Mouse (Mus musculus) forebrain, embryonic 11.5 days (tissue): ENCODE data around the gene Rcc2. TPM values are rescaled to one million over a fixed set of nuclear protein-coding genes. Genes with fewer than 3 reads are reported as not detected.

Experiments used
- ATAC-seq: fragments of 200-750 bp; cut with Nextera tagmentation; replicated peaks from 2 replicates; pipeline ENCODE4 v1.8.0; 2017; ENCODE audit warnings: moderate TSS enrichment; ENCODE audit not compliant: low FRiP score
- DNase-seq: peaks from one replicate; pipeline ENCODE4 v3.0.0-alpha.2; 2017; ENCODE audit warnings: low spot score
- H3K27ac ChIP-seq: fragments of 300-500 bp; sonication (generic); 2 replicates; pipeline ENCODE4 v1.5.1; 2014; ENCODE audit warnings: low read depth, low read length
- H3K27me3 ChIP-seq: fragments of 300-500 bp; sonication (generic); 2 replicates; pipeline ENCODE4 v1.6.1; 2014; ENCODE audit warnings: mild to moderate bottlenecking, low read length, mixed read lengths; ENCODE audit not compliant: control insufficient read depth, insufficient read depth
- H3K36me3 ChIP-seq: fragments of 300-500 bp; sonication (generic); 2 replicates; pipeline ENCODE4 v1.6.1; 2014; ENCODE audit warnings: mild to moderate bottlenecking, low read length, moderate library complexity, mixed read lengths; ENCODE audit not compliant: control insufficient read depth, insufficient read depth
- H3K4me1 ChIP-seq: fragments of 300-500 bp; sonication (generic); replicated peaks from 2 replicates; pipeline ENCODE4 v1.6.1; 2014; ENCODE audit warnings: low read length, mixed read lengths; ENCODE audit not compliant: control insufficient read depth, insufficient read depth
- H3K4me2 ChIP-seq: fragments of 300-500 bp; sonication (generic); 2 replicates; pipeline ENCODE4 v1.6.1; 2014; ENCODE audit warnings: low read depth, mild to moderate bottlenecking, low read length, moderate library complexity, mixed read lengths; ENCODE audit not compliant: severe bottlenecking
- H3K4me3 ChIP-seq: fragments of 300-500 bp; sonication (generic); 2 replicates; pipeline ENCODE4 v1.5.1; 2014; ENCODE audit warnings: low read depth, low read length
- H3K9ac ChIP-seq: fragments of 300-500 bp; sonication (generic); 2 replicates; pipeline ENCODE4 v1.6.1; 2014; ENCODE audit warnings: low read length
- H3K9me3 ChIP-seq: fragments of 300-500 bp; sonication (generic); 2 replicates; pipeline ENCODE4 v1.6.1; 2016; ENCODE audit warnings: low read length, mixed read lengths; ENCODE audit not compliant: control insufficient read depth
- WGBS: fragments of 180-500 bp; shearing (Covaris S2); extraction: QIAGEN DNeasy Blood & Tissue Kit; methylation state at CpG from one replicate; pipeline ENCODE4 v1.1.7; 2014; 5-methylcytosine and 5-hydroxymethylcytosine counted together
- polyA plus RNA-seq: library from polyadenylated mRNA; unstranded; fragments of >200 nt; fragmentation: Nextera tagmentation; extraction: Ambion mirVana; gene quantifications from 2 replicates; pipeline ENCODE4 v1.2.1, GENCODE M21; 2014

The Rcc2 gene
- polyA plus RNA-seq, 1 experiment from 2014 or later: 91.6 TPM

DNA sequence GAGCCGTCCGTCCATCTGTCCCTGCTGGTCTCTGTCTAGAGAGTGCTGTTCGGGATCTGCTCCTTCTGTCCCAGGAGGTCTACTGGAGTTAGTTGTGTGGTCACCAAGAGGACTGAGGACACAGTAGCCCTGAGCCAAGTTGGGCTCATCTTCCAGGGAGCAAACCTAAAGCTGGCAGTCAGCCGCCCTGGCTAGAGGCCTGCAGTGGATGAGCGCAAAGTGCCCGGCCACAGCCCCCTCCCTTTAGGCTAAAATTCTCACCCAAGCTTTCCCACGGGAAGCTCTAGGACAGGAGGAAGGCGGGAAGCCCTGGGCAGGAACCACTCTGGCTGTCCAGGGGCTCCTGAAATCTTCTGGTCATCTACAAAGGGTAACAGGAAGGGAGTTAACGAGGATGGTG lies 22.4 kb downstream of the Rcc2 start:
- ATAC-seq (no peak), DNase-seq (no peak)
- Histone ChIP-seq H3K27ac (no peak overlapping the region), H3K9me3 (no peaks in the 10 kb centered on the region), H3K27me3 (no peaks in the 10 kb centered on the region), H3K4me2 (no peak overlapping the region), H3K4me1 (no peaks in the 10 kb centered on the region), H3K36me3 (peaks cover 29% of the 10 kb centered on the region), H3K9ac (no peak overlapping the region), H3K4me3 (no peak overlapping the region)
- WGBS: 79% methylated on average over 9 of the region's 9 CpGs

GRCm38 (mm10) chr4:140723192-140723591 lies 22.9 kb downstream of the Rcc2 start:
- no peak overlapping the region for H3K4me3 ChIP-seq
- peaks cover 26% of the 10 kb centered on the region for H3K36me3 ChIP-seq
- ATAC-seq (no peak), DNase-seq (no peak)
- H3K27me3 ChIP-seq: no peaks in the 10 kb centered on the region
- H3K27ac ChIP-seq: no peak overlapping the region
- H3K4me2 ChIP-seq: no peak overlapping the region
- 91% methylated on average over 9 of the region's 9 CpGs for WGBS
- H3K9ac ChIP-seq: no peak overlapping the region
- no peaks in the 10 kb centered on the region for H3K9me3 ChIP-seq
- no peaks in the 10 kb centered on the region for H3K4me1 ChIP-seq

GRCm38 (mm10) chr4:140723801-140724200 lies 23.5 kb downstream of the Rcc2 start:
- peak; percentile 39; the same call in 1 of the 2 replicates for ATAC-seq

GRCm38 (mm10) chr4:140724739-140725138 lies 24.4 kb downstream of the Rcc2 start:
- H3K27ac ChIP-seq: no peak overlapping the region
- H3K4me2 ChIP-seq: no peak overlapping the region
- ATAC-seq: no peak
- no peaks in the 10 kb centered on the region for H3K4me1 ChIP-seq
- peaks cover 17% of the 10 kb centered on the region for H3K36me3 ChIP-seq
- no peak overlapping the region for H3K9ac ChIP-seq
- no peaks in the 10 kb centered on the region for H3K27me3 ChIP-seq
- no peak overlapping the region for H3K4me3 ChIP-seq
- no peak for DNase-seq
- no peaks in the 10 kb centered on the region for H3K9me3 ChIP-seq
- WGBS: 80% methylated on average over 6 of the region's 6 CpGs

More at GRCm38 (mm10) chr4:140723801-140724200, 23.5 kb downstream of the Rcc2 start:
- Histone ChIP-seq H3K4me3 (no peak overlapping the region), H3K4me2 (no peak overlapping the region), H3K4me1 (no peaks in the 10 kb centered on the region), H3K9ac (no peak overlapping the region), H3K27me3 (no peaks in the 10 kb centered on the region), H3K9me3 (no peaks in the 10 kb centered on the region), H3K36me3 (peaks cover 21% of the 10 kb centered on the region), H3K27ac (no peak overlapping the region)
- peak; percentile 77 for DNase-seq
- WGBS: 71% methylated on average over 5 of the region's 5 CpGs

GRCm38 (mm10) chr4:140726907-140727306 lies 26.6 kb downstream of the Rcc2 start:
- no peak overlapping the region for H3K9ac ChIP-seq
- H3K4me1 ChIP-seq: no peaks in the 10 kb centered on the region
- H3K9me3 ChIP-seq: no peaks in the 10 kb centered on the region
- H3K27ac ChIP-seq: no peak overlapping the region
- no peaks in the 10 kb centered on the region for H3K27me3 ChIP-seq
- DNase-seq (peak; percentile 51), ATAC-seq (no peak)
- 88% methylated on average over 12 of the region's 12 CpGs for WGBS
- no peak overlapping the region for H3K4me3 ChIP-seq
- H3K36me3 ChIP-seq: no peaks in the 10 kb centered on the region
- no peak overlapping the region for H3K4me2 ChIP-seq

- Histone ChIP-seq H3K4me1 (no peaks in the 10 kb centered on the region), H3K4me2 (no peak overlapping the region), H3K27ac (no peak overlapping the region), H3K4me3 (no peak overlapping the region), H3K9ac (no peak overlapping the region), H3K36me3 (no peaks in the 10 kb centered on the region), H3K27me3 (no peaks in the 10 kb centered on the region), H3K9me3 (no peaks in the 10 kb centered on the region)
- whole genome bisulfite sequencing: 86% methylated on average over 4 of the region's 4 CpGs
- ATAC-seq (no peak), DNase-seq (no peak)
These were observed 31.3 kb downstream of the Rcc2 start for GRCm38 (mm10) chr4:140731654-140732053.

- Histone ChIP-seq H3K36me3 (no peaks in the 10 kb centered on the region), H3K4me3 (no peak overlapping the region), H3K4me1 (no peaks in the 10 kb centered on the region), H3K27ac (no peak overlapping the region), H3K27me3 (no peaks in the 10 kb centered on the region), H3K9ac (no peak overlapping the region), H3K9me3 (no peaks in the 10 kb centered on the region), H3K4me2 (no peak overlapping the region)
- WGBS: 76% methylated on average over 7 of the region's 7 CpGs
- DNase-seq (no peak), ATAC-seq (no peak)
These were observed 32.5 kb downstream of the Rcc2 start for GRCm38 (mm10) chr4:140732871-140733270.

- ATAC-seq: no peak
- Histone ChIP-seq H3K27ac (no peak overlapping the region), H3K36me3 (no peaks in the 10 kb centered on the region)
These were observed 40.3 kb downstream of the Rcc2 start for GRCm38 (mm10) chr4:140740655-140741054.

DNA sequence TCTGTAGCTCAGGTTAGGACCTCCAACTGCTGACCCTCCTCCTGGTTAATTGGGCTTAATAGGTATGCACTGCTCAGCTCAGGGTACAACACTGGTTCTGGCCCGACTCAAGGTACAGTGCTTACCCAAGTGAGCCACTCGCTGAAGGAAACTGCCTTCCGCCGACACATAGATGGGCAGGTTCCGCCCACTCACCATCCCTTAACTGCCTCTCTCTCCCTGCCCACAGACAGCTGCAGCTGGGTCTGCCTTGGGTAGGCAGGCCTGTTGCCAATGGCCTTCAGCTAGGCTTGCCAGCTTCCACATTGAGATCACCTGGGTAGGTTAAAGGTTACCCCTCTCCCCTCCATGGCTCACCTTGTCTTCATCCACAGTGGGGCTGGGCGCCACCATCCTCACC lies 41.1 kb downstream of the Rcc2 start:
- no peak overlapping the region for H3K4me2 ChIP-seq
- H3K36me3 ChIP-seq: no peaks in the 10 kb centered on the region
- 88% methylated on average over 6 of the region's 6 CpGs for WGBS
- no peaks in the 10 kb centered on the region for H3K27me3 ChIP-seq
- H3K9me3 ChIP-seq: no peaks in the 10 kb centered on the region
- H3K4me1 ChIP-seq: 0 out of 2 replicates have a peak, but pooled peaks cover 1% of the 10 kb centered on the region
- no peak overlapping the region for H3K9ac ChIP-seq
- no peak overlapping the region for H3K4me3 ChIP-seq
- no peak overlapping the region for H3K27ac ChIP-seq
- DNase-seq (no peak), ATAC-seq (no peak)

More at GRCm38 (mm10) chr4:140740655-140741054, 40.3 kb downstream of the Rcc2 start:
- Histone ChIP-seq H3K4me3 (no peak overlapping the region), H3K27me3 (no peaks in the 10 kb centered on the region), H3K9ac (no peak overlapping the region), H3K9me3 (no peaks in the 10 kb centered on the region), H3K4me2 (no peak overlapping the region), H3K4me1 (0 out of 2 replicates have a peak, but pooled peaks cover 1% of the 10 kb centered on the region)
- DNase-seq: no peak
- 89% methylated on average over 11 of the region's 11 CpGs for whole genome bisulfite sequencing
